Mouse (Mus musculus) intestine, embryonic 14.5 days (tissue): ENCODE measurements at regions not wholly inside any gene's neighbourhood (a gene's known extent, or its start where the extent isn't known, plus 50 kb on each side); places are given as distances from the start of the nearest gene placed in this dataset.

Experiments
- ATAC-seq: fragments of 200-750 bp; cut with Nextera tagmentation; replicated peaks from 2 replicates; pipeline ENCODE4 v1.8.0; 2017; ENCODE audit warnings: low read depth, moderate number of reproducible peaks, moderate TSS enrichment, moderate library complexity; ENCODE audit not compliant: low FRiP score, low TSS enrichment
- DNase-seq: peaks from one replicate; pipeline ENCODE4 v3.0.0-alpha.2; 2018; ENCODE audit warnings: low spot score
- H3K27ac ChIP-seq: fragments of 300-500 bp; sonication (generic); 2 replicates; pipeline ENCODE4 v1.5.1; 2014; ENCODE audit warnings: low read depth, mild to moderate bottlenecking, control low read depth
- H3K27me3 ChIP-seq: fragments of 300-500 bp; sonication (generic); replicated peaks from 2 replicates; pipeline ENCODE4 v1.6.1; 2014; ENCODE audit warnings: low read length, control low read depth; ENCODE audit not compliant: control insufficient read depth, insufficient read depth
- H3K36me3 ChIP-seq: fragments of 300-500 bp; sonication (generic); 2 replicates; pipeline ENCODE4 v1.6.1; 2014; ENCODE audit warnings: low read length, control low read depth; ENCODE audit not compliant: control insufficient read depth, insufficient read depth
- H3K4me1 ChIP-seq: fragments of 300-500 bp; sonication (generic); replicated peaks from 2 replicates; pipeline ENCODE4 v1.6.1; 2014; ENCODE audit warnings: low read length, control low read depth, mixed read lengths; ENCODE audit not compliant: control insufficient read depth, insufficient read depth
- H3K4me2 ChIP-seq: fragments of 300-500 bp; sonication (generic); 2 replicates; pipeline ENCODE4 v1.6.1; 2014; ENCODE audit warnings: low read length
- H3K4me3 ChIP-seq: fragments of 300-500 bp; sonication (generic); 2 replicates; pipeline ENCODE4 v1.5.1; 2014; ENCODE audit warnings: low read depth, low read length, control low read depth, mixed read lengths
- H3K9ac ChIP-seq: fragments of 300-500 bp; sonication (generic); 2 replicates; pipeline ENCODE4 v1.6.1; 2014; ENCODE audit warnings: mild to moderate bottlenecking, low read length
- H3K9me3 ChIP-seq: fragments of 300-500 bp; sonication (generic); 2 replicates; pipeline ENCODE4 v1.6.1; 2016; ENCODE audit warnings: low read length, control low read depth; ENCODE audit not compliant: control insufficient read depth
- WGBS: fragments of 180-500 bp; shearing (Covaris S2); extraction: QIAGEN DNeasy Blood & Tissue Kit; methylation state at CpG from one replicate; pipeline ENCODE4 v1.1.7; 2014; 5-methylcytosine and 5-hydroxymethylcytosine counted together

- H3K9ac ChIP-seq: no peak overlapping the region
- H3K36me3 ChIP-seq: no peaks in the 10 kb centered on the region
- no peak overlapping the region for H3K4me3 ChIP-seq
- H3K4me2 ChIP-seq: no peak overlapping the region
- H3K4me1 ChIP-seq: 0 out of 2 replicates have a peak, but pooled peaks cover 4% of the 10 kb centered on the region
- no peak overlapping the region for H3K27ac ChIP-seq
- WGBS: 74% methylated on average over 4 of the region's 4 CpGs
- ATAC-seq (no peak), DNase-seq (no peak)
- H3K9me3 ChIP-seq: no peaks in the 10 kb centered on the region
- H3K27me3 ChIP-seq: no peaks in the 10 kb centered on the region
Measured at GRCm38 (mm10) chr6:67114753-67115152, 77.5 kb upstream of the Gadd45a start.

DNA sequence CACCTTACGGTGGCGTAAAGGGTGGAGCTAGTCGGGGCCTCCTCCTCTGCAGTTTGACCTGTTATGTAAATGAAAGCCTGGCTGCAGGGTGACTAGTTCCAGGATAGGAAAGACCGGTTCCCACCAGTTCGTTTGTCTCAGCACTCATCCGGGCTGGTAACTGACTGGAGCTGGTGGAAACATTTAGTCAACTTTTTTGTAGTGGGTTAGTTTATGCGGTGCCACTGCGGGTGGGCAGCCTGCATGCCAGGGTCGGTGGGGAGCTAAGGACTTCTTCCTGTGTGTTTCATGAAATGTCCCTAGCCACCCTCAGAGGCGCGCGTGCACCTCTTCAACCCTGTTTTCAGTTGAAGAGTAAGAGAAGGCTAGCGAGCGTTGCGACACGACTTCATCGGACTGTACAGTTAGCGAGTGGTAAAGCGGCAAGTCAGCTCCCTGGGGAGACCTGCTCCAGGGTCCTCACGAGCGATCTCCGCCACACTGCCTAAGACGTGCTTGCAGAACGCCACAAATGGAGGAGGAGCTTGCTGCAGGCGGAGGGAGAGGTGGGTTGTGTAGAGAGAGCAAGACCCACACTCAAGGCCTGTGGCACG is 76.5 kb upstream of the Gadd45a start:
- WGBS: 12% methylated on average over 26 of the region's 26 CpGs
- DNase-seq: peak; percentile 74
- H3K9ac ChIP-seq: 0 out of 2 replicates have a peak overlapping the region, but pooled peaks have one; percentile 17
- no peaks in the 10 kb centered on the region for H3K36me3 ChIP-seq
- no peaks in the 10 kb centered on the region for H3K9me3 ChIP-seq
- H3K27ac ChIP-seq: no peak overlapping the region
- 0 out of 2 replicates have a peak, but pooled peaks cover 4% of the 10 kb centered on the region for H3K4me1 ChIP-seq
- peak; percentile 68 for ATAC-seq
- H3K4me2 ChIP-seq: peak overlapping the region; percentile 53
- peak overlapping the region; percentile 16 for H3K4me3 ChIP-seq
- H3K27me3 ChIP-seq: no peaks in the 10 kb centered on the region

GRCm38 (mm10) chr6:67113261-67113660 is 76.0 kb upstream of the Gadd45a start:
- Histone ChIP-seq H3K4me1 (0 out of 2 replicates have a peak, but pooled peaks cover 4% of the 10 kb centered on the region), H3K27ac (no peak overlapping the region), H3K9me3 (no peaks in the 10 kb centered on the region), H3K9ac (no peak overlapping the region), H3K4me3 (peak overlapping the region; percentile 16; the same call in 1 of the 2 replicates), H3K4me2 (peak overlapping the region; percentile 53), H3K36me3 (no peaks in the 10 kb centered on the region), H3K27me3 (no peaks in the 10 kb centered on the region)
- WGBS: 70% methylated on average over 4 of the region's 4 CpGs
- ATAC-seq (no peak), DNase-seq (no peak)

GRCm38 (mm10) chr6:67112311-67112710 is 75.1 kb upstream of the Gadd45a start:
- Histone ChIP-seq H3K36me3 (no peaks in the 10 kb centered on the region), H3K9ac (no peak overlapping the region), H3K4me3 (no peak overlapping the region), H3K4me2 (no peak overlapping the region), H3K9me3 (no peaks in the 10 kb centered on the region), H3K27ac (no peak overlapping the region), H3K27me3 (no peaks in the 10 kb centered on the region), H3K4me1 (0 out of 2 replicates have a peak, but pooled peaks cover 4% of the 10 kb centered on the region)
- ATAC-seq: no peak
- no peak for DNase-seq
- 70% methylated on average over 6 of the region's 6 CpGs for whole genome bisulfite sequencing

- H3K36me3 ChIP-seq: no peaks in the 10 kb centered on the region
- no peak overlapping the region for H3K27ac ChIP-seq
- H3K9ac ChIP-seq: no peak overlapping the region
- no peak for ATAC-seq
- H3K4me2 ChIP-seq: no peak overlapping the region
- no peaks in the 10 kb centered on the region for H3K9me3 ChIP-seq
- H3K4me3 ChIP-seq: no peak overlapping the region
- H3K27me3 ChIP-seq: no peaks in the 10 kb centered on the region
- no peak for DNase-seq
- H3K4me1 ChIP-seq: 0 out of 2 replicates have a peak, but pooled peaks cover 4% of the 10 kb centered on the region
- WGBS: 75% methylated on average over 2 of the region's 2 CpGs
Measured at GRCm38 (mm10) chr6:67111581-67111980, 74.3 kb upstream of the Gadd45a start.

DNA sequence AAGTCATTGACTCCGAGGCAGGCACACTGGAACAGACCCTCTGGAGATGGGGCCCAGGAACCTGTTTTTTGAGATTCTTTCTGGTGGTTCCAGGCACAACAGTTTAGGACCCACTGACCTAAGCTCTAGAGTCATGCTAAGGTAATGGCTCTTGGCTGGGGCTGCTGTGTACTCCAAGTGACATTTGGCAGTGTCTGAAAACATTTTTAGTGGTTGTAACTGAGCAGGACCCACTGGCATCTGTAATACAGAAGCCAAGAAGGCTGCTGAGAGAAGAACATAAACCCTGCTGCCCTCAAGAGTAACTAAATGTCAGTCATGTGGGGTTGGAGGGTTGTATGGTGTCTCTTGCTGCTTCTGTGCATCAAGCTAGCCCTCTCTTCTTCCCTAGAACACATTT is 73.1 kb upstream of the Gadd45a start:
- no peak overlapping the region for H3K4me2 ChIP-seq
- no peaks in the 10 kb centered on the region for H3K36me3 ChIP-seq
- no peaks in the 10 kb centered on the region for H3K27me3 ChIP-seq
- ATAC-seq: no peak
- no peak overlapping the region for H3K9ac ChIP-seq
- H3K9me3 ChIP-seq: no peaks in the 10 kb centered on the region
- H3K4me1 ChIP-seq: 0 out of 2 replicates have a peak, but pooled peaks cover 4% of the 10 kb centered on the region
- WGBS: 70% methylated on average over 1 of the region's 1 CpGs
- DNase-seq: no peak
- no peak overlapping the region for H3K27ac ChIP-seq
- no peak overlapping the region for H3K4me3 ChIP-seq

DNA sequence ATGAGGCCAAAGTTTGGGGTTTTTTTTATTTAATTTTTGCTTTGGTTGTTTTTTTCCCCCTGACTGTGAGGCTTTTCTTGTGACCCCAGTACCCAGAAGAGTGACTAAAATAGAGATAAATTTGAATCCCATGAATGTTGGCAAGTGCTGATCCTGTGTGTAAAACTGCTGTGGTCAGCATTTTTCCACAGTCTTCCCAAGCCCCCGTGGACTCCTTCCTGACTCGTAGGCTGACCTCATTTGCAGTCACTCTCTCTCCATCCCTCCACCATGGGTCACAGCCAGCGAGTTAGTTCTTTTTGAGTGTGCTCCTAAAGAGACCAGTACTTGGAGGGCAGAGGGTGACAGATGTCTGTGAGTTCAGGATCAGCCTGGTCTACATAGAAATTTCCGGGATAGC is 72.5 kb upstream of the Gadd45a start:
- Histone ChIP-seq H3K4me3 (no peak overlapping the region), H3K4me1 (0 out of 2 replicates have a peak, but pooled peaks cover 2% of the 10 kb centered on the region), H3K36me3 (no peaks in the 10 kb centered on the region), H3K9me3 (no peaks in the 10 kb centered on the region), H3K27ac (no peak overlapping the region), H3K27me3 (no peaks in the 10 kb centered on the region), H3K4me2 (no peak overlapping the region), H3K9ac (no peak overlapping the region)
- DNase-seq: no peak
- ATAC-seq: no peak
- WGBS: 68% methylated on average over 4 of the region's 4 CpGs

DNA sequence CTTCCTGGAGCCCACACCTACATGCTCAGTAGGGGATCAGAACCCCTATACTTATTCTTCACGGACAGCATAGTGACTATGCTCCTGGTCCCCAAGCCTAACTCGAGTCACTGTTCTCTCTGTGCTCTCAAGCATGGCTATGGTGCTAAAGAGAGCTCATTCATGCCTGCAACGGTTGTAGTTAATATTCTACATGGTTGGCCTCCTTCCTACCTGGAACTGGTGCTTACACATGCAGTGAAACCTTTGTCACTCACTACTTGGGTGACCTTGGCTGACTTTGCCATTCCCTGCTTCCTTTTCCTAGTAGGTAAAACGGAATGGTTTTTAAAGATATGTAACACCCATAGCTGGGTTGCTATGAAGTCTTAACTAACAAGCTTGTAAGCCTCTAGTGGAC is 70.3 kb upstream of the Gadd45a start:
- no peak for DNase-seq
- Histone ChIP-seq H3K4me1 (0 out of 2 replicates have a peak, but pooled peaks cover under 1% of the 10 kb centered on the region), H3K27ac (no peak overlapping the region), H3K4me3 (no peak overlapping the region), H3K9me3 (no peaks in the 10 kb centered on the region), H3K9ac (no peak overlapping the region), H3K36me3 (no peaks in the 10 kb centered on the region), H3K4me2 (no peak overlapping the region), H3K27me3 (no peaks in the 10 kb centered on the region)
- ATAC-seq: no peak
- WGBS: 81% methylated on average over 4 of the region's 4 CpGs

- Histone ChIP-seq H3K9ac (no peak overlapping the region), H3K27me3 (no peaks in the 10 kb centered on the region), H3K4me1 (0 out of 2 replicates have a peak, but pooled peaks cover 5% of the 10 kb centered on the region), H3K36me3 (no peaks in the 10 kb centered on the region), H3K4me3 (no peak overlapping the region), H3K4me2 (no peak overlapping the region), H3K9me3 (no peaks in the 10 kb centered on the region), H3K27ac (no peak overlapping the region)
- ATAC-seq: no peak
- WGBS: 87% methylated on average over 2 of the region's 2 CpGs
- peak; percentile 41 for DNase-seq
Measured at GRCm38 (mm10) chr6:67106493-67106892, 69.2 kb upstream of the Gadd45a start.
